Mouse (Mus musculus): ENCODE measurements around the gene Tcf20. TPM values are rescaled to one million over a fixed set of nuclear protein-coding genes. Genes with fewer than 3 reads are reported as not detected.

The Tcf20 gene
- 18.2 and 18.7 TPM in 2 replicates for polyA plus RNA-seq (2015; fragmentation: Nextera tagmentation; extraction: Ambion mirVana)

- peak; percentile 71 for ATAC-seq (replicated peaks)
- under 1% methylated on average over 20 of the region's 20 CpGs for WGBS
- Histone ChIP-seq H3K36me3 (no peaks in the 10 kb centered on the region), H3K27me3 (no peaks in the 10 kb centered on the region), H3K27ac (replicated peaks) (peak within 1 kb of the TSS; percentile 52), H3K9me3 (no peaks in the 10 kb centered on the region), H3K4me1 (peaks cover 82% of the 10 kb centered on the region), H3K4me2 (replicated peaks) (peak within 1 kb of the TSS; percentile 95), H3K9ac (replicated peaks) (peak within 1 kb of the TSS; percentile 56), H3K4me3 (peak within 1 kb of the TSS; percentile 46)
Measured at GRCm38 (mm10) chr15:82987732-82988112, at the start of gene Tcf20. TSS of gene Tcf20 (minus strand) at chr15:82987872.

GRCm38 (mm10) chr15:83036900-83037519, 49.3 kb upstream of the Tcf20 start:
- peaks cover 65% of the 10 kb centered on the region for H3K4me1 ChIP-seq
- no peaks in the 10 kb centered on the region for H3K9me3 ChIP-seq
- 50% methylated on average over 14 of the region's 14 CpGs for WGBS
- ATAC-seq (replicated peaks), result no peak; the same call in 1 of the 2 replicates
- H3K4me2 ChIP-seq (replicated peaks), result no peak overlapping the region
- no peaks in the 10 kb centered on the region for H3K36me3 ChIP-seq
- H3K9ac ChIP-seq (replicated peaks), result no peak overlapping the region
- no peak overlapping the region for H3K4me3 ChIP-seq
- H3K27ac ChIP-seq (replicated peaks), result peak overlapping the region; percentile 20; the same call in 1 of the 2 replicates
- H3K27me3 ChIP-seq, result no peaks in the 10 kb centered on the region

GRCm38 (mm10) chr15:83036089-83036488, 48.4 kb upstream of the Tcf20 start:
- Histone ChIP-seq H3K4me3 (no peak overlapping the region), H3K36me3 (no peaks in the 10 kb centered on the region), H3K27me3 (no peaks in the 10 kb centered on the region), H3K27ac (replicated peaks) (no peak overlapping the region), H3K4me1 (peaks cover 61% of the 10 kb centered on the region), H3K4me2 (replicated peaks) (no peak overlapping the region), H3K9ac (replicated peaks) (no peak overlapping the region), H3K9me3 (no peaks in the 10 kb centered on the region)
- WGBS, result 61% methylated on average over 7 of the region's 7 CpGs
- ATAC-seq (replicated peaks), result no peak

- Histone ChIP-seq H3K4me3 (peak overlapping the region; percentile 9; the same call in 1 of the 2 replicates), H3K27ac (replicated peaks) (peak overlapping the region; percentile 71), H3K4me2 (replicated peaks) (peak overlapping the region; percentile 42), H3K27me3 (no peaks in the 10 kb centered on the region), H3K9ac (replicated peaks) (peak overlapping the region; percentile 17; the same call in 1 of the 2 replicates), H3K4me1 (peaks cover 60% of the 10 kb centered on the region), H3K9me3 (no peaks in the 10 kb centered on the region), H3K36me3 (no peaks in the 10 kb centered on the region)
- WGBS, result 3% methylated on average over 17 of the region's 17 CpGs
- peak; percentile 76 for ATAC-seq (replicated peaks)
Measured at GRCm38 (mm10) chr15:83034275-83034977, 46.8 kb upstream of the Tcf20 start.

GRCm38 (mm10) chr15:83032981-83033541, 45.4 kb upstream of the Tcf20 start, which contains the start of gene Nfam1:
TSS of gene Nfam1 (minus strand) at chr15:83033306.
- Histone ChIP-seq H3K4me1 (peaks cover 59% of the 10 kb centered on the region), H3K27me3 (no peaks in the 10 kb centered on the region), H3K27ac (replicated peaks) (peak within 1 kb of the TSS; percentile 71), H3K36me3 (no peaks in the 10 kb centered on the region), H3K9ac (replicated peaks) (no peak within 1 kb of the TSS), H3K9me3 (no peaks in the 10 kb centered on the region), H3K4me2 (replicated peaks) (no peak within 1 kb of the TSS), H3K4me3 (no peak within 1 kb of the TSS)
- no peak for ATAC-seq (replicated peaks)
- WGBS, result 20% methylated on average over 17 of the region's 17 CpGs

- H3K4me1 ChIP-seq, result peaks cover 50% of the 10 kb centered on the region
- H3K4me3 ChIP-seq, result no peak overlapping the region
- no peaks in the 10 kb centered on the region for H3K9me3 ChIP-seq
- 58% methylated on average over 4 of the region's 4 CpGs for WGBS
- no peak overlapping the region for H3K27ac ChIP-seq (replicated peaks)
- H3K9ac ChIP-seq (replicated peaks), result no peak overlapping the region
- H3K27me3 ChIP-seq, result no peaks in the 10 kb centered on the region
- H3K36me3 ChIP-seq, result no peaks in the 10 kb centered on the region
- H3K4me2 ChIP-seq (replicated peaks), result no peak overlapping the region
- ATAC-seq (replicated peaks), result no peak
Measured at GRCm38 (mm10) chr15:83030884-83031283, 43.2 kb upstream of the Tcf20 start.

- Histone ChIP-seq H3K27ac (replicated peaks) (no peak overlapping the region; the same call in 1 of the 2 replicates), H3K4me1 (peaks cover 52% of the 10 kb centered on the region), H3K27me3 (no peaks in the 10 kb centered on the region), H3K4me2 (replicated peaks) (no peak overlapping the region), H3K9me3 (no peaks in the 10 kb centered on the region), H3K9ac (replicated peaks) (no peak overlapping the region), H3K4me3 (no peak overlapping the region), H3K36me3 (no peaks in the 10 kb centered on the region)
- 34% methylated on average over 11 of the region's 11 CpGs for WGBS
- ATAC-seq (replicated peaks), result no peak
Measured at GRCm38 (mm10) chr15:83029725-83030718, 42.4 kb upstream of the Tcf20 start.

- Histone ChIP-seq H3K27ac (replicated peaks) (no peak overlapping the region), H3K4me2 (replicated peaks) (no peak overlapping the region), H3K4me3 (no peak overlapping the region), H3K9ac (replicated peaks) (no peak overlapping the region), H3K4me1 (peaks cover 24% of the 10 kb centered on the region), H3K27me3 (no peaks in the 10 kb centered on the region), H3K36me3 (no peaks in the 10 kb centered on the region), H3K9me3 (no peaks in the 10 kb centered on the region)
- ATAC-seq (replicated peaks), result no peak
- 45% methylated on average over 8 of the region's 8 CpGs for WGBS
Measured at GRCm38 (mm10) chr15:83026129-83026528, 38.5 kb upstream of the Tcf20 start.

GRCm38 (mm10) chr15:83025041-83025760, 37.5 kb upstream of the Tcf20 start:
- no peak overlapping the region for H3K9ac ChIP-seq (replicated peaks)
- H3K27ac ChIP-seq (replicated peaks), result no peak overlapping the region
- no peaks in the 10 kb centered on the region for H3K9me3 ChIP-seq
- peaks cover 22% of the 10 kb centered on the region for H3K4me1 ChIP-seq
- H3K4me2 ChIP-seq (replicated peaks), result no peak overlapping the region
- H3K27me3 ChIP-seq, result no peaks in the 10 kb centered on the region
- no peaks in the 10 kb centered on the region for H3K36me3 ChIP-seq
- H3K4me3 ChIP-seq, result no peak overlapping the region
- WGBS, result 23% methylated on average over 25 of the region's 25 CpGs
- ATAC-seq (replicated peaks), result no peak

- H3K27ac ChIP-seq (replicated peaks), result no peak overlapping the region
- H3K4me2 ChIP-seq (replicated peaks), result no peak overlapping the region
- no peaks in the 10 kb centered on the region for H3K36me3 ChIP-seq
- no peak overlapping the region for H3K4me3 ChIP-seq
- H3K4me1 ChIP-seq, result peaks cover 17% of the 10 kb centered on the region
- H3K27me3 ChIP-seq, result no peaks in the 10 kb centered on the region
- no peaks in the 10 kb centered on the region for H3K9me3 ChIP-seq
- no peak overlapping the region for H3K9ac ChIP-seq (replicated peaks)
- 21% methylated on average over 8 of the region's 8 CpGs for WGBS
- no peak; the same call in 1 of the 2 replicates for ATAC-seq (replicated peaks)
Measured at GRCm38 (mm10) chr15:83022947-83023346, 35.3 kb upstream of the Tcf20 start.

All from forebrain, embryonic 15.5 days (tissue).